Mouse (Mus musculus) Patski (cell line): ENCODE measurements around the gene Gli2. TPM values are rescaled to one million over a fixed set of nuclear protein-coding genes. Genes with fewer than 3 reads are reported as not detected.

ENCODE experiments used
- ATAC-seq: fragments of 100-300 bp; one replicate; pipeline ENCODE4 v1.8.0; 2021
- CTCF ChIA-PET: fragments of 350-600 bp; sonication (Branson Sonifier 250); formaldehyde crosslinking; loops from one replicate; lab custom pipeline; 2022; ENCODE audit warnings: inconsistent platforms; lab: Charles Lee
- POLR2A ChIA-PET: fragments of 350-600 bp; sonication (Branson Sonifier 250); formaldehyde crosslinking; loops from one replicate; lab custom pipeline; 2022; ENCODE audit warnings: antibody characterized with exemption, inconsistent platforms; lab: Charles Lee
- DNase-seq: peaks from one replicate; pipeline ENCODE4 v3.0.0-alpha.2; 2011; ENCODE audit warnings: low read depth, low spot score
- H3K27me3 ChIP-seq: fragments of 371-371 bp; one replicate; pipeline ENCODE4 v1.5.1; 2021
- CTCF ChIP-seq: fragments of 100-300 bp; IDR thresholded peaks from one replicate; pipeline ENCODE4 v1.5.1; 2021
- in situ Hi-C: fragments of 300-500 bp; cut with MboI; formaldehyde crosslinking; loops from 3 replicates; pipeline ENCODE4 v1.11.1; 2018; ENCODE audit warnings: low pct_unique_long_range_greater_than_20kb, mixed read lengths
- polyA plus RNA-seq: library from polyadenylated mRNA; unstranded; gene quantifications from one replicate; pipeline ENCODE4 v1.2.3, GENCODE M21; 2021

Gli2 gene
- polyA plus RNA-seq, 1 experiment from 2014 or later: 2.7 TPM

- in situ Hi-C loops: no loop called here
- no peak for TF ChIP-seq CTCF
- POLR2A ChIA-PET: no interaction called here
- CTCF ChIA-PET: no interaction called here
- no peaks in the 10 kb centered on the region for H3K27me3 ChIP-seq
- no peak for ATAC-seq
- DNase-seq: no peak
Measured at GRCm38 (mm10) chr1:118878291-118878690, 175.1 kb downstream of the Gli2 start.

GRCm38 (mm10) chr1:118875227-118875626 is 178.2 kb downstream of the Gli2 start:
- ChIA-PET CTCF (interaction anchor here (1.4 kb wide), 1 partner anchor 208 kb away, joined by 4 read pairs; no protein-coding TSS in a partner anchor), POLR2A (interaction anchor here (1.1 kb wide), 1 partner anchor 66 kb away, joined by 3 read pairs; no protein-coding TSS in a partner anchor)
- in situ Hi-C loops: no loop called here
- ATAC-seq (peak; percentile 95), DNase-seq (peak; percentile 54)
- no peak for TF ChIP-seq CTCF
- H3K27me3 ChIP-seq: no peaks in the 10 kb centered on the region

- in situ Hi-C loops: no loop called here
- no peak for ATAC-seq
- no peaks in the 10 kb centered on the region for H3K27me3 ChIP-seq
- CTCF ChIA-PET: interaction anchor here (2.0 kb wide), 1 partner anchor 9 kb away, joined by 4 read pairs; no protein-coding TSS in a partner anchor
- POLR2A ChIA-PET: no interaction called here
- TF ChIP-seq CTCF: no peak
- no peak for DNase-seq
Measured at GRCm38 (mm10) chr1:118873559-118873958, 179.9 kb downstream of the Gli2 start.

- POLR2A ChIA-PET: no interaction called here
- CTCF ChIA-PET: interaction anchor here (1.1 kb wide), 1 partner anchor 9 kb away, joined by 4 read pairs; no protein-coding TSS in a partner anchor
- no peak for TF ChIP-seq CTCF
- ATAC-seq: no peak
- H3K27me3 ChIP-seq: no peaks in the 10 kb centered on the region
- in situ Hi-C loops: no loop called here
- no peak for DNase-seq
Measured at GRCm38 (mm10) chr1:118864735-118865134, 188.7 kb downstream of the Gli2 start.

- in situ Hi-C loops: no loop called here
- no peaks in the 10 kb centered on the region for H3K27me3 ChIP-seq
- no peak for DNase-seq
- POLR2A ChIA-PET: no interaction called here
- TF ChIP-seq CTCF: no peak
- CTCF ChIA-PET: no interaction called here
- no peak for ATAC-seq
Measured at GRCm38 (mm10) chr1:118864031-118864430, 189.4 kb downstream of the Gli2 start.

GRCm38 (mm10) chr1:118858101-118858500 is 195.3 kb downstream of the Gli2 start:
- DNase-seq: no peak
- ChIA-PET POLR2A (no interaction called here), CTCF (no interaction called here)
- TF ChIP-seq CTCF: no peak
- in situ Hi-C loops: no loop called here
- ATAC-seq: no peak
- no peaks in the 10 kb centered on the region for H3K27me3 ChIP-seq

GRCm38 (mm10) chr1:118830658-118831057 is 222.8 kb downstream of the Gli2 start:
- ChIA-PET CTCF (interaction anchor here (0.9 kb wide), 1 partner anchor 67 kb away, joined by 3 read pairs; no protein-coding TSS in a partner anchor), POLR2A (no interaction called here)
- H3K27me3 ChIP-seq: no peaks in the 10 kb centered on the region
- no peak for TF ChIP-seq CTCF
- in situ Hi-C loops: no loop called here
- ATAC-seq: no peak
- no peak for DNase-seq

GRCm38 (mm10) chr1:118826614-118827013 is 226.8 kb downstream of the Gli2 start:
- H3K27me3 ChIP-seq: no peaks in the 10 kb centered on the region
- ChIA-PET POLR2A (no interaction called here), CTCF (no interaction called here)
- ATAC-seq: no peak
- no peak for DNase-seq
- in situ Hi-C loops: no loop called here
- TF ChIP-seq CTCF: no peak

- no peak for TF ChIP-seq CTCF
- ATAC-seq: no peak
Measured at GRCm38 (mm10) chr1:118825467-118826219, 227.8 kb downstream of the Gli2 start.

GRCm38 (mm10) chr1:118825035-118825434 is 228.4 kb downstream of the Gli2 start:
- no peak for ATAC-seq
- POLR2A ChIA-PET: no interaction called here
- in situ Hi-C loops: no loop called here
- TF ChIP-seq CTCF: no peak
- no peaks in the 10 kb centered on the region for H3K27me3 ChIP-seq
- DNase-seq: no peak
- CTCF ChIA-PET: no interaction called here

More at GRCm38 (mm10) chr1:118825467-118826219, 227.8 kb downstream of the Gli2 start:
- H3K27me3 ChIP-seq: no peaks in the 10 kb centered on the region
- no peak for DNase-seq
- POLR2A ChIA-PET: no interaction called here
- in situ Hi-C loops: no loop called here
- CTCF ChIA-PET: no interaction called here

GRCm38 (mm10) chr1:118822258-118822657 is 231.2 kb downstream of the Gli2 start:
- no peaks in the 10 kb centered on the region for H3K27me3 ChIP-seq
- in situ Hi-C loops: no loop called here
- DNase-seq (no peak), ATAC-seq (no peak)
- ChIA-PET POLR2A (no interaction called here), CTCF (no interaction called here)
- TF ChIP-seq CTCF: no peak
